Mouse (Mus musculus): ENCODE data around the gene Gse1.

GRCm38 (mm10) chr8:120318476-120318991, 90.3 kb downstream of the Gse1 start:
- TF ChIP-seq CTCF (IDR thresholded peaks at IDR 0.05; ENCODE audit: control insufficient read depth, insufficient read depth, low read length) (no peak), POLR2A (IDR thresholded peaks at IDR 0.05; ENCODE audit: borderline replicate concordance, control insufficient read depth, low read depth, low read length) (no peak)
